Mouse (Mus musculus) layer of hippocampus, adult 11-12 months (tissue): ENCODE results near the gene Txnrd3.

Source experiments
- DNase-seq: peaks from one replicate; pipeline ENCODE4 v3.0.0; 2022; ENCODE audit warnings: low spot score

The Txnrd3 gene

GRCm38 (mm10) chr6:89643798-89644270 lies at the start of gene Txnrd3:
Txnrd3 (plus strand) TSS chr6:89643988.
- DNase-seq: peak; percentile 87

- DNase-seq: peak; percentile 96
These were observed 48.6 kb upstream of the Txnrd3 start, which contains the start of gene Chchd6 for GRCm38 (mm10) chr6:89595018-89595776. Chchd6 (minus strand) TSS chr6:89595652.

- no peak for DNase-seq
These were observed 48.0 kb upstream of the Txnrd3 start for GRCm38 (mm10) chr6:89595777-89596146.

- DNase-seq: no peak
These were observed 47.3 kb upstream of the Txnrd3 start for GRCm38 (mm10) chr6:89596510-89596909.

- DNase-seq: no peak
These were observed 37.7 kb upstream of the Txnrd3 start for GRCm38 (mm10) chr6:89606096-89606495.

GRCm38 (mm10) chr6:89607999-89608398 lies 35.8 kb upstream of the Txnrd3 start:
- DNase-seq: no peak

GRCm38 (mm10) chr6:89613336-89614106 lies 30.3 kb upstream of the Txnrd3 start:
- DNase-seq: peak; percentile 69

GRCm38 (mm10) chr6:89614107-89614471 lies 29.7 kb upstream of the Txnrd3 start:
- DNase-seq: no peak

- no peak for DNase-seq
These were observed 29.0 kb upstream of the Txnrd3 start for GRCm38 (mm10) chr6:89614596-89615372.

- DNase-seq: no peak
These were observed 28.4 kb upstream of the Txnrd3 start for GRCm38 (mm10) chr6:89615373-89615755.

- DNase-seq: no peak
These were observed 21.1 kb upstream of the Txnrd3 start for GRCm38 (mm10) chr6:89622647-89623046.

- no peak for DNase-seq
These were observed 15.6 kb upstream of the Txnrd3 start for GRCm38 (mm10) chr6:89628045-89628785.

- DNase-seq: peak; percentile 87
These were observed 11.8 kb upstream of the Txnrd3 start for GRCm38 (mm10) chr6:89631809-89632562.

- no peak for DNase-seq
These were observed 10.7 kb upstream of the Txnrd3 start for GRCm38 (mm10) chr6:89633115-89633514.

GRCm38 (mm10) chr6:89634400-89634799 lies 9.4 kb upstream of the Txnrd3 start:
- no peak for DNase-seq

- DNase-seq: no peak
These were observed 5.8 kb upstream of the Txnrd3 start for GRCm38 (mm10) chr6:89637977-89638376.

GRCm38 (mm10) chr6:89639025-89639424 lies 4.8 kb upstream of the Txnrd3 start:
- peak; percentile 72 for DNase-seq

- peak; percentile 80 for DNase-seq
These were observed 685 bp downstream of the Txnrd3 start for GRCm38 (mm10) chr6:89644271-89645075.

GRCm38 (mm10) chr6:89649897-89650296 lies 6.1 kb downstream of the Txnrd3 start:
- DNase-seq: no peak

GRCm38 (mm10) chr6:89651770-89652169 lies 8.0 kb downstream of the Txnrd3 start:
- no peak for DNase-seq
